Mouse (Mus musculus) lung, postnatal 0 days (tissue): ENCODE measurements at regions not wholly inside any gene's neighbourhood (a gene's known extent, or its start where the extent isn't known, plus 50 kb on each side); places are given as distances from the start of the nearest gene placed in this dataset.

ENCODE experiments used
- ATAC-seq: fragments of 200-750 bp; cut with Nextera tagmentation; 2 replicates; pipeline ENCODE4 v1.8.0; 2017; ENCODE audit warnings: moderate library complexity
- DNase-seq: peaks from one replicate; pipeline ENCODE4 v3.0.0-alpha.2; 2016; ENCODE audit warnings: low spot score
- H3K27ac ChIP-seq: fragments of 300-500 bp; sonication (generic); 2 replicates; pipeline ENCODE4 v1.5.1; 2014; ENCODE audit warnings: antibody characterized with exemption, mild to moderate bottlenecking, low read length, mixed read lengths
- H3K27me3 ChIP-seq: fragments of 300-500 bp; sonication (generic); replicated peaks from 2 replicates; pipeline ENCODE4 v1.6.1; 2014; ENCODE audit warnings: low read length, mixed read lengths; ENCODE audit not compliant: insufficient read depth
- H3K36me3 ChIP-seq: fragments of 300-500 bp; sonication (generic); 2 replicates; pipeline ENCODE4 v1.6.1; 2014; ENCODE audit warnings: low read length, mixed read lengths; ENCODE audit not compliant: insufficient read depth
- H3K4me1 ChIP-seq: fragments of 300-500 bp; sonication (generic); 2 replicates; pipeline ENCODE4 v1.6.1; 2014; ENCODE audit warnings: antibody characterized with exemption, low read depth, low read length, mixed read lengths; ENCODE audit not compliant: insufficient read depth
- H3K4me2 ChIP-seq: fragments of 300-500 bp; sonication (generic); replicated peaks from 2 replicates; pipeline ENCODE4 v1.6.1; 2014; ENCODE audit warnings: low read depth, mild to moderate bottlenecking, low read length, moderate library complexity, mixed read lengths
- H3K4me3 ChIP-seq: fragments of 300-500 bp; sonication (generic); 2 replicates; pipeline ENCODE4 v1.5.1; 2014; ENCODE audit warnings: low read depth, low read length
- H3K9ac ChIP-seq: fragments of 300-500 bp; sonication (generic); replicated peaks from 2 replicates; pipeline ENCODE4 v1.6.1; 2014; ENCODE audit warnings: low read depth, mild to moderate bottlenecking
- H3K9me3 ChIP-seq: fragments of 300-500 bp; sonication (generic); 2 replicates; pipeline ENCODE4 v1.6.1; 2016; ENCODE audit warnings: low read length, mixed read lengths
- CTCF ChIP-seq: IDR thresholded peaks from 2 replicates; pipeline ENCODE4 v1.5.1; 2016; ENCODE audit warnings: antibody characterized with exemption, mild to moderate bottlenecking
- EP300 ChIP-seq: IDR thresholded peaks from 2 replicates; pipeline ENCODE4 v1.6.1; 2016; ENCODE audit warnings: antibody characterized with exemption, mild to moderate bottlenecking, control low read depth
- WGBS: fragments of 180-500 bp; shearing (Covaris S2); extraction: QIAGEN DNeasy Blood & Tissue Kit; methylation state at CpG from one replicate; pipeline ENCODE4 v1.1.7; 2014; 5-methylcytosine and 5-hydroxymethylcytosine counted together

DNA sequence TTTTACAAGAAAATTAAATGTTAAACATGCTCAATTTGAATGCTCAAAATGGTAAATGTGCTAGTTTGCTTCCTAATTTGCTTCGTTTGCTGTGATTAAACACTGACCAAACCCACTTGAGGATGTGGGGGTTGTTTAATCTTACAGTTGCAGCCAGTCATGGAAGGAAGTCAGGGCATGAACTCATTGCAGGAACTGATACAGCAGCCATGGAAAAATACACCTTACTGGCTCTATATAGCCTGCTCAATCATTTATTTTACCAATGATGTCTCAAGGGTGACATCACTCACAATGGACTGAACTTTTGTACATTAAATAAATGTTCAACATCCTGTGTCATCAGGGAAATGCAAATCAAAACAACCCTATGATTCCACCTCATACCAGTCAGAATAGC is 430.0 kb upstream of the Negr1 start:
- 33% methylated on average over 1 of the region's 1 CpGs for WGBS
- H3K4me2 ChIP-seq, result no peak overlapping the region
- ATAC-seq, result peak; percentile 49

DNA sequence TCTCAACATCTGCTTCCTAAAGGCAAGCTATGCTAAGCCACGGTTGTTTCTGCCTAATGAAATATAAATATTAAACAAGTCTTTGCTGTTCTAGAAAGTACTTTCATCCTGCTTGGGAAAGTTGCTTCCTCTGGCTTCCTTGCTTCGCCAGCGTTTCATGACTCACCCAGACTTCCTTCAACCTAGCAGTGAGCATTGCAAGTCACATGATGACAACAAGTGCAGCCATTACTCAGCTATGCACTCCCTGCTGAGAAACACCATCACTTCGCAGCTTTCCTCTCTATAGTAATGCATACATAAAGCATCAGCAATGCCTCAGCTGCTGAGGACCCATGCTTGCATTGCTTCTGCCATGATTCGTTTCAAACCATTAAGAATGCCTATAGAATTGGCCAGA is 420.2 kb upstream of the Negr1 start:
- no peaks in the 10 kb centered on the region for H3K27me3 ChIP-seq
- no peak overlapping the region for H3K4me2 ChIP-seq
- DNase-seq (no peak), ATAC-seq (no peak)
- no peaks in the 10 kb centered on the region for H3K36me3 ChIP-seq
- WGBS, result 54% methylated on average over 5 of the region's 5 CpGs
- H3K27ac ChIP-seq, result no peak overlapping the region
- no peaks in the 10 kb centered on the region for H3K4me1 ChIP-seq
- no peak overlapping the region for H3K9ac ChIP-seq
- no peak overlapping the region for H3K4me3 ChIP-seq
- TF ChIP-seq CTCF, result no peak
- no peak for TF ChIP-seq EP300
- H3K9me3 ChIP-seq, result no peaks in the 10 kb centered on the region

More for the DNA sequence above, 430.0 kb upstream of the Negr1 start:
- Histone ChIP-seq H3K4me3 (no peak overlapping the region), H3K9ac (no peak overlapping the region), H3K9me3 (no peaks in the 10 kb centered on the region), H3K27me3 (no peaks in the 10 kb centered on the region), H3K36me3 (no peaks in the 10 kb centered on the region), H3K27ac (no peak overlapping the region), H3K4me1 (no peaks in the 10 kb centered on the region)
- DNase-seq, result peak; percentile 28
- no peak for TF ChIP-seq EP300
- no peak for TF ChIP-seq CTCF

DNA sequence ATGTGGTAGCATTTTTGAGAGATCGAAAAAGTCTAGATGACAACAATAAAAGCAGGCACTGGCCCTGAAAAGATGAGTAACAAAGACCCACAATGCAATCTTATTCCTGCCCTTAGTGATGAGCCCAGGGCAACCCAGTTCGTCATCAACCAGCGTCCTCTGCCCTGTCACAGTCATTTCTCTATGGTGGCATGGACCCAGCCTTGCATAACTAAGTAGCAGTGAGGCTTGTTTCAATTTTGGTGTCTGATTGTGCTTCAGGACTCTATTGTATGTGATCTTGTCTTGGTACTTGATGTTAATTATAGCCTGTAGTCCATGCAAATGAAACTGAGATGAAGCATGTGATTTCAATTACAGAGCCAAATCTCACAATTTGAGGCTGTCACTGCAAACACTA is 412.3 kb upstream of the Negr1 start:
- no peaks in the 10 kb centered on the region for H3K36me3 ChIP-seq
- H3K4me2 ChIP-seq, result no peak overlapping the region
- 85% methylated on average over 3 of the region's 3 CpGs for WGBS
- H3K4me3 ChIP-seq, result no peak overlapping the region
- no peaks in the 10 kb centered on the region for H3K27me3 ChIP-seq
- no peaks in the 10 kb centered on the region for H3K9me3 ChIP-seq
- ATAC-seq (no peak), DNase-seq (no peak)
- TF ChIP-seq CTCF (no peak), EP300 (no peak)
- H3K9ac ChIP-seq, result no peak overlapping the region
- H3K4me1 ChIP-seq, result no peaks in the 10 kb centered on the region
- no peak overlapping the region for H3K27ac ChIP-seq

DNA sequence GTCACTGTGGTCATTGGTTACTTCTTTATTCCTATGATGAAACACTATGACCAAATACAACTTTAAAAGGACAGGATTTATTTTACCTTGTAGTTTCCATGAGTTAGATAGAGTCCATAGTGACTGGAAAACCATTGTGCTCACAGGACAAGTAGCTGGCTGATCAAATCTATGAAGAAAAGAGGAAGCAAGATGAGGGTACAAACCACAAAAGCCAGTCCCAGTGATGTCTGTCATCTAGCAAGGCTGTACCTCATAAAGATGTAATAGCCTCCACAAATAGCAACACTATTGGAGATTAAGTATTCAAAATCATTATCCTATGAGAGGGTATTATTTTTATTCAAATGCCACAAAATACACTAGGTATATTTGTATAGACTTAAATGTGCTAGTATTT is 391.5 kb upstream of the Negr1 start:
- TF ChIP-seq EP300, result no peak
- TF ChIP-seq CTCF, result no peak
- DNase-seq, result no peak
- H3K9ac ChIP-seq, result no peak overlapping the region
- no peaks in the 10 kb centered on the region for H3K27me3 ChIP-seq
- no peak overlapping the region for H3K4me3 ChIP-seq
- no peak overlapping the region for H3K4me2 ChIP-seq
- H3K9me3 ChIP-seq, result no peaks in the 10 kb centered on the region
- ATAC-seq, result no peak
- no peaks in the 10 kb centered on the region for H3K4me1 ChIP-seq
- no peak overlapping the region for H3K27ac ChIP-seq
- H3K36me3 ChIP-seq, result no peaks in the 10 kb centered on the region

DNA sequence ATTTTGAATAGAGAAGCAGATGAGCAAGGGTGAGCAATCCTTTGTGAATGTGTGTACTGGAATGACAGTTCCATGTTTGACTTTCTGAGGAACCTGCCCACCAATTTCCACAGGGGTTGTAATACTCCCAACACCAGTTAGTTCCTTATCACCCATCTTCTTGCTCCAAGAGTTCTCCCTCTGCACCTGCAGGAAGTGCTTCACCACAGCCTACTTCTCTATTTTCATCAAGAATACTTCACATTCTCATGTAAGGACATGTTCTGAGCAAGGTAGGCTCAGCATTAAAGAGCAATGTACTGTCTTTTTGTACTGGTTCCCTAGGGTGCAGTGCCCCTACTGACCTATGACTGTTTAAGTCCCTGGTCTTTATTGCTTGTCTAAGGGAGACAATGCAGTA is 362.9 kb upstream of the Negr1 start:
- H3K9me3 ChIP-seq, result no peaks in the 10 kb centered on the region
- no peak for TF ChIP-seq CTCF
- no peak for TF ChIP-seq EP300
- H3K4me3 ChIP-seq, result no peak overlapping the region
- H3K27ac ChIP-seq, result no peak overlapping the region
- no peaks in the 10 kb centered on the region for H3K4me1 ChIP-seq
- no peak overlapping the region for H3K9ac ChIP-seq
- no peaks in the 10 kb centered on the region for H3K27me3 ChIP-seq
- no peaks in the 10 kb centered on the region for H3K36me3 ChIP-seq
- DNase-seq (no peak), ATAC-seq (no peak)
- H3K4me2 ChIP-seq, result no peak overlapping the region

DNA sequence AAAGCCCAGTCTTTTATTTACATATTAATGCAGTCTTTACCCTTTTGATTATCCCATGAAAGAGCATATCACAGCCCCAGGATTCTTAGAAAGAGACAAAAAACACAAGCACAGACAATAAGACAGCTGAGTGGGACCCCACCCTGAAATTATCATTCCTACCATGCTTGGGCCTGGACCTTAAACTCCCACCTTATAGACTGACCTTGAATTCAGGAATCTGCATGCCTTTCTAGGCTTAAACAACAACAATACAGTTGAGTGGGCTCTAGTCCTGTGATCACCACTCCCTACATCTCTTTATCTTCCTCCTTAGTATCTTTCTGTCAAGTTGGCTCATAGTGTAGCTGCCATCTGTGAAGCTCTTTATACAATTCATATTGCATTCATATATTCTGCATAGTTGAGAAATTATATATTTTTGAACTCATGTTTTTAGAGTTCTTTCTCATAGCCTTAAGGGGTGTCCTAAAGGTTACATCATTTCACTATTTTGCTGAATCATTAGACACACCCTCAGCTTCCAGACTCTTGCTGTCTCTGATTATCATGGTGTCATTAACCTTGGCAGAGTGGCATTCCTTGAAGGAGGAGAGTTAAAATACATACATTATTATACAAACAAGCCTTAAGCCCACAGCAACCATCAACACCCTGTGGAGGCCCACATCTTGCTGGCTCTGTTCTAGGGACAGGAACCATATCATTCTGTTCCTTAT is 361.7 kb upstream of the Negr1 start:
- Histone ChIP-seq H3K27me3 (no peaks in the 10 kb centered on the region), H3K4me3 (no peak overlapping the region), H3K9ac (no peak overlapping the region), H3K4me1 (no peaks in the 10 kb centered on the region), H3K27ac (no peak overlapping the region), H3K4me2 (no peak overlapping the region), H3K9me3 (no peaks in the 10 kb centered on the region), H3K36me3 (no peaks in the 10 kb centered on the region)
- ATAC-seq (no peak), DNase-seq (no peak)
- TF ChIP-seq EP300 (no peak), CTCF (no peak)

DNA sequence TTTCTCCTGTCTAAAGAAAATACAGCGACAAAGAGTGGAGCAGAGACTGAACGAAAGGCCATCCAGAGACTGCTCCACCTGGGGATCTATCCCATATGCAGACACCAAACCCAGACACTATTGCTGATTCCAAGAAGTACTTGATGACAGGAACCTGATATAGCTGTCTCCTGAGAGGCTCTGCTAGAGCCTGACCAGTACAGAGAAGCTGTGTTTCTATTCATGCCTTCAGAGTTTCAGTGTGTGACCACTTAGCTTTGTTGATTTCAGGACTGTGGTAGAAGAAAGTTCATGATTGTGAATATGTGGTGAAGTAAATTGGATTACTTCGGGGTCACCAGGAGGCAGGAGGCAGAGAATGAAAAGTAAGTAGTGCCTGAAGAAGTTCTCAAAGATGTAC is 356.3 kb upstream of the Negr1 start:
- DNase-seq (no peak), ATAC-seq (no peak)
- no peaks in the 10 kb centered on the region for H3K27me3 ChIP-seq
- no peaks in the 10 kb centered on the region for H3K9me3 ChIP-seq
- no peak overlapping the region for H3K4me3 ChIP-seq
- H3K9ac ChIP-seq, result no peak overlapping the region
- TF ChIP-seq EP300 (no peak), CTCF (no peak)
- 76% methylated on average over 3 of the region's 3 CpGs for WGBS
- H3K4me1 ChIP-seq, result no peaks in the 10 kb centered on the region
- H3K36me3 ChIP-seq, result no peaks in the 10 kb centered on the region
- no peak overlapping the region for H3K27ac ChIP-seq
- H3K4me2 ChIP-seq, result no peak overlapping the region
